Comparison of ENCODE assay signal across 8 mouse cellular contexts in genomic region chr4:129578466-129578865, GRCm38 (mm10). TPM values are rescaled to one million over a fixed set of nuclear protein-coding genes. Genes with fewer than 3 reads are reported as not detected.
DNase-seq lines count a peak whose midpoint lies in the region; ATAC-seq lines count a peak whose summit lies in the region.

Gene Fam167b (minus strand): TSS chr4:129578549.

- no peak within 1 kb of the TSS for H3K4me2 ChIP-seq in midbrain, embryonic 15.5 days
- peak within 1 kb of the TSS; percentile 39 for H3K4me2 ChIP-seq in neural tube, embryonic 15.5 days

- 84% methylated on average over 5 of the region's 5 CpGs for WGBS in midbrain, embryonic 10.5 days
- WGBS in midbrain, embryonic 15.5 days: 90% methylated on average over 5 of the region's 5 CpGs
- 67% methylated on average over 5 of the region's 5 CpGs for WGBS in heart, embryonic 10.5 days
- WGBS in neural tube, embryonic 15.5 days: 85% methylated on average over 5 of the region's 5 CpGs

- peak within 1 kb of the TSS; percentile 20; the same call in 1 of the 2 replicates for H3K4me3 ChIP-seq in midbrain, embryonic 10.5 days
- no peak within 1 kb of the TSS for H3K4me3 ChIP-seq in midbrain, embryonic 15.5 days
- H3K4me3 ChIP-seq in heart, embryonic 10.5 days: no peak within 1 kb of the TSS
- no peak within 1 kb of the TSS for H3K4me3 ChIP-seq in neural tube, embryonic 15.5 days (replicated peaks)

- H3K27me3 ChIP-seq in midbrain, embryonic 10.5 days (ENCODE audit: low read depth, poor library complexity, severe bottlenecking): 0 out of 2 replicates have a peak, but pooled peaks cover 5% of the 10 kb centered on the region
- H3K27me3 ChIP-seq in midbrain, embryonic 15.5 days (replicated peaks): no peaks in the 10 kb centered on the region
- peaks cover 10% of the 10 kb centered on the region; the same call in 1 of the 2 replicates for H3K27me3 ChIP-seq in heart, embryonic 10.5 days (ENCODE audit: insufficient read depth, poor library complexity, severe bottlenecking)
- H3K27me3 ChIP-seq in neural tube, embryonic 15.5 days (replicated peaks): no peaks in the 10 kb centered on the region

- ATAC-seq in midbrain, embryonic 15.5 days (replicated peaks): no peak
- no peak for ATAC-seq in neural tube, embryonic 15.5 days (ENCODE audit: low FRiP score)
- ATAC-seq in frontal cortex, adult (ENCODE audit: low TSS enrichment): no peak
- no peak for ATAC-seq in activated CD4-positive, CD25-positive, alpha-beta regulatory T cell, adult 4 months

- no peaks in the 10 kb centered on the region for H3K36me3 ChIP-seq in midbrain, embryonic 10.5 days
- H3K36me3 ChIP-seq in midbrain, embryonic 15.5 days (replicated peaks): no peaks in the 10 kb centered on the region
- H3K36me3 ChIP-seq in heart, embryonic 10.5 days: no peaks in the 10 kb centered on the region
- no peaks in the 10 kb centered on the region for H3K36me3 ChIP-seq in neural tube, embryonic 15.5 days

- H3K9ac ChIP-seq in midbrain, embryonic 15.5 days: no peak within 1 kb of the TSS
- no peak within 1 kb of the TSS for H3K9ac ChIP-seq in neural tube, embryonic 15.5 days (replicated peaks)

- no peak within 1 kb of the TSS for H3K27ac ChIP-seq in midbrain, embryonic 10.5 days (replicated peaks)
- H3K27ac ChIP-seq in midbrain, embryonic 15.5 days: no peak within 1 kb of the TSS
- H3K27ac ChIP-seq in heart, embryonic 10.5 days: peak within 1 kb of the TSS; percentile 43; the same call in 1 of the 2 replicates
- no peak within 1 kb of the TSS for H3K27ac ChIP-seq in neural tube, embryonic 15.5 days (replicated peaks)

- no peaks in the 10 kb centered on the region for H3K9me3 ChIP-seq in midbrain, embryonic 10.5 days (replicated peaks)
- no peaks in the 10 kb centered on the region for H3K9me3 ChIP-seq in midbrain, embryonic 15.5 days
- H3K9me3 ChIP-seq in heart, embryonic 10.5 days: no peaks in the 10 kb centered on the region
- no peaks in the 10 kb centered on the region for H3K9me3 ChIP-seq in neural tube, embryonic 15.5 days (replicated peaks)

- H3K4me1 ChIP-seq in midbrain, embryonic 10.5 days: peaks cover 18% of the 10 kb centered on the region
- peaks cover 6% of the 10 kb centered on the region; the same call in 1 of the 2 replicates for H3K4me1 ChIP-seq in midbrain, embryonic 15.5 days
- peaks cover 8% of the 10 kb centered on the region for H3K4me1 ChIP-seq in heart, embryonic 10.5 days
- H3K4me1 ChIP-seq in neural tube, embryonic 15.5 days: peaks cover 8% of the 10 kb centered on the region

- no peak for DNase-seq in midbrain, embryonic 10.5 days (ENCODE audit: low spot score)
- no peak for DNase-seq in heart, embryonic 10.5 days (ENCODE audit: low spot score)
- peak; percentile 76 for DNase-seq in kidney, postnatal 10 days
- DNase-seq in spleen, postnatal 14 days (ENCODE audit: low spot score in 2 of 2): no peak

RNA-seq across cellular contexts. Expression of gene Fam167b, which starts in this region (rescaled TPM):
- 0.50 and 1.5 TPM in 2 replicates for polyA plus RNA-seq in midbrain, embryonic 10.5 days (2016; fragmentation: Nextera tagmentation; extraction: Ambion mirVana)
- polyA plus RNA-seq in midbrain, embryonic 15.5 days (2015; fragmentation: Nextera tagmentation; extraction: Ambion mirVana): 0.31 TPM in 1 of 2 replicates, not detected in the other
- 1.6 and 3.6 TPM in 2 replicates for polyA plus RNA-seq in heart, embryonic 10.5 days (2016; fragmentation: Nextera tagmentation; extraction: Ambion mirVana)
- polyA plus RNA-seq in neural tube, embryonic 15.5 days (2015; fragmentation: Nextera tagmentation; extraction: Ambion mirVana): 1.3 TPM in 1 of 2 replicates, not detected in the other
- polyA plus RNA-seq in activated CD4-positive, CD25-positive, alpha-beta regulatory T cell, adult 4 months (2017; shearing (Covaris generic)): 1 to 10 TPM; 1.3 to 1.6 TPM
